Mouse (Mus musculus) thymus, adult 2 months (tissue): ENCODE data around the gene Vamp3. TPM values are rescaled to one million over a fixed set of nuclear protein-coding genes. Genes with fewer than 3 reads are reported as not detected.
A peak's percentile ranks its signal among the peaks of the same experiment; 100 is the strongest.

ENCODE experiments used
- DNase-seq: peaks from one replicate; pipeline ENCODE4 v3.0.0; 2021
- H3K27ac ChIP-seq: fragments of 200-500 bp; 2 replicates; pipeline ENCODE4 v1.5.1; 2012; ENCODE audit warnings: low read length, control low read depth; ENCODE audit not compliant: control insufficient read depth, insufficient read depth
- H3K27me3 ChIP-seq: fragments of 200-500 bp; 2 replicates; pipeline ENCODE4 v1.6.1; 2012; ENCODE audit warnings: mild to moderate bottlenecking, low read length, moderate library complexity, mixed read lengths; ENCODE audit not compliant: control insufficient read depth, insufficient read depth
- H3K36me3 ChIP-seq: fragments of 200-500 bp; 2 replicates; pipeline ENCODE4 v1.6.1; 2012; ENCODE audit warnings: mild to moderate bottlenecking, low read length, moderate library complexity; ENCODE audit not compliant: control insufficient read depth, insufficient read depth
- H3K4me1 ChIP-seq: fragments of 200-500 bp; replicated peaks from 2 replicates; pipeline ENCODE4 v1.6.1; 2012; ENCODE audit warnings: low read length; ENCODE audit not compliant: control insufficient read depth, insufficient read depth
- H3K4me3 ChIP-seq: fragments of 200-500 bp; 2 replicates; pipeline ENCODE4 v1.5.1; 2012; ENCODE audit warnings: mild to moderate bottlenecking, low read length, control low read depth, moderate library complexity; ENCODE audit not compliant: control insufficient read depth, insufficient read depth
- CTCF ChIP-seq: fragments of 200-500 bp; IDR thresholded peaks from 2 replicates; pipeline ENCODE4 v1.5.1; 2012; ENCODE audit warnings: mild to moderate bottlenecking, control low read depth, low read length, moderate library complexity, borderline replicate concordance; ENCODE audit not compliant: control insufficient read depth, poor library complexity, insufficient read depth; ENCODE audit errors: extremely low read depth
- POLR2A ChIP-seq: fragments of 200-500 bp; IDR thresholded peaks from 2 replicates; pipeline ENCODE4 v1.6.1; 2012; ENCODE audit warnings: mild to moderate bottlenecking, low read length, control low read depth, moderate library complexity; ENCODE audit not compliant: control insufficient read depth, poor library complexity, insufficient read depth; ENCODE audit errors: extremely low read depth
- WGBS: fragments of 180-500 bp; shearing (Covaris S2); methylation state at CpG from one replicate; pipeline ENCODE4 v1.1.7; 2018; 5-methylcytosine and 5-hydroxymethylcytosine counted together
- polyA plus RNA-seq: library from polyadenylated mRNA; depleted of rRNA; stranded (reverse); fragments of >200 nt; gene quantifications from 2 replicates; pipeline ENCODE4 v1.2.3, GENCODE M21; 2012

Vamp3 gene
- polyA plus RNA-seq, 1 experiment, result 30.9 TPM

DNA sequence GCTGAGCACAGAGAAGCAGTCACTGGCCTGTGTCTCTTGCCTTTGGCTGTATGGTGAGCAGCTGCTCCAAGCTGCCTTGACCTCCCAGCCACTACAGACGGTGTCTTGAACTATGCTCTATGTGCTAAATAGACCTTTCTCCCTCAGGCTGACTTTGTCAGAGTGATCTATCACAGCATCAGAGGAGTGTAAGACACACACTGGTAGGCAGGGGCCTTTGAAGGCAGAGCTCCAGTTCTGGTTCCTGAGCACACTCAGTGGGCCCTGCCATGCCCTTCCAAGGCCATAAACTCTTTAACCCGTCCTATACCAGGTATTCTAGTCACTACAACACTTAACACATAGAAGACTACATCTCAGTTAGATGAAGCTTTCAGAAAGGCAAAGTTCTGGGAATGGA is 23.6 kb upstream of the Vamp3 start:
- no peak overlapping the region for H3K27ac ChIP-seq
- no peaks in the 10 kb centered on the region for H3K27me3 ChIP-seq
- no peaks in the 10 kb centered on the region for H3K4me1 ChIP-seq
- DNase-seq, result no peak
- H3K4me3 ChIP-seq, result no peak overlapping the region
- H3K36me3 ChIP-seq, result no peaks in the 10 kb centered on the region
- no peak for TF ChIP-seq POLR2A
- no peak for TF ChIP-seq CTCF
- 87% methylated on average over 2 of the region's 2 CpGs for WGBS

DNA sequence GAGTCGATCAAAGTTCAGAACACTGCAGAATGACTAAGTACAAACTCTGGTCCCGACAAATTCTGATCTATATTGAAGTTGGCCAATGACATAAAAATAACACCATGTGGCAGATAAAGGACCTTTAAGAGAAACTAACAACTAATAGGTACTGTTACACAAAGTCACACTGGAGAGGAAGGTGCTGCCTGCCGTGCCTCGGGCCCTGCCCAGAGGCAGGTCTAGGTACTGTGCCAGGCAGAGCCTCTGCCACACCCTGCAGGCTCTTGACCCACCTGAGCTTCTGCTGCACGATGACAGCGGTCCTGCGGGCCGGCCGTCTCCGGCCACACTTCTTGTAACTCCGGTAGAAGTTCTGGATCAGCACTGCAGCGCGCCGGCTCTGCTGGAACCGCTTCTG is 17.1 kb upstream of the Vamp3 start:
- 96% methylated on average over 15 of the region's 15 CpGs for WGBS
- no peaks in the 10 kb centered on the region for H3K4me1 ChIP-seq
- no peaks in the 10 kb centered on the region for H3K36me3 ChIP-seq
- DNase-seq, result no peak
- no peak overlapping the region for H3K27ac ChIP-seq
- no peak for TF ChIP-seq CTCF
- no peak for TF ChIP-seq POLR2A
- no peaks in the 10 kb centered on the region for H3K27me3 ChIP-seq
- no peak overlapping the region for H3K4me3 ChIP-seq

DNA sequence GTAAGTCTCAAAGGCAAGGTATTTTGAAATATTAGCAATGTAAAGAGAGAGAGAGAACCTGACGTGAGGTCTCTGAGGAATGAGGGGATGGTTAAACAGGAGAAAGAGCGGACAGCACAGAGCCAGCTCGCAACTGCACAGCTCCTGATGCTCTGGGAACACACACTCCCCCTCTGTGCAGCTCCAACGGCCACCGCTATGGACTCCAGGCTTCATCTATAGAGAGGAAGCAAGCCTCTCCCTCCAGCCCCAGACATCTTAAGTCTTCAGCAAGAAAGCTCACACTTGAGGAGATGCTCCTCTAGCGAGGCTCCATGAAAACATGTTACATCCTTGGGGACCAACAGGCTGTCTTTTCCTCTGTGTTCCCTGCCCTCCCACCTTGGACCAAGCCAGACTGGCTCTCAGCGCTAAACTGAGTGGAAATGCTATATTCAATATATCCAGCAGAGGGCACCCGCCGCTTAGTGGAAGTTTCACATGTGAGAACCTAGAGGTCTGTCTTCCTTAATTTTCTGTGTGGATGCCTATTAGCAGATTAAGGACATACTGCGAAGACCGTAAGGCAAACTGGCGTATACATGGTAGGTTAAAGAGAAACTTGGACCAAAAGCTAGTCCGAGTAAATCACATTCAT is 15.5 kb upstream of the Vamp3 start:
- TF ChIP-seq POLR2A (no peak), CTCF (no peak)
- H3K27me3 ChIP-seq, result no peaks in the 10 kb centered on the region
- H3K4me3 ChIP-seq, result no peak overlapping the region
- peak; percentile 63 for DNase-seq
- H3K27ac ChIP-seq, result no peak overlapping the region
- H3K4me1 ChIP-seq, result no peaks in the 10 kb centered on the region
- WGBS, result 44% methylated on average over 13 of the region's 13 CpGs
- H3K36me3 ChIP-seq, result no peaks in the 10 kb centered on the region

DNA sequence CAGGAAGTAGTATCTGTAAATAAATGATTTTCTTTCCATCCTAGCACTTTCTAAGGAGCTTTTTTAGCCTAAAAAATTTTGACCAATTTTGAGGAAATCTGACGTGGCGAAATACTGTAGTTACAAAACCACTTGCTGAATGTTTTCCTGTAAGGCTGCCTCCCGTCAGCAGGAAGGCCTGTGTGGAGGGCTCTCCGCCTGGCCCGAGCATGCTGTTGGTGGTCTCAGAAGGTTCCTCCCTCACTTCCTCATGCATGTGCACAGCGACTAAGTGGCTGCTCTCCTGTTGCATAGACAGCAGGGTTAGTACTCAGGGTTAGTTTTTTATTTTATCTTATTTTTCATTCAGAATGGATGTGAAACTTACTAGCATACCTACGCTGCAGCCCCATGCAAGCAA is 13.2 kb upstream of the Vamp3 start:
- no peak overlapping the region for H3K27ac ChIP-seq
- H3K4me1 ChIP-seq, result no peaks in the 10 kb centered on the region
- WGBS, result 33% methylated on average over 7 of the region's 7 CpGs
- TF ChIP-seq POLR2A, result no peak
- no peak for TF ChIP-seq CTCF
- DNase-seq, result no peak
- no peak overlapping the region for H3K4me3 ChIP-seq
- H3K27me3 ChIP-seq, result no peaks in the 10 kb centered on the region
- H3K36me3 ChIP-seq, result no peaks in the 10 kb centered on the region

DNA sequence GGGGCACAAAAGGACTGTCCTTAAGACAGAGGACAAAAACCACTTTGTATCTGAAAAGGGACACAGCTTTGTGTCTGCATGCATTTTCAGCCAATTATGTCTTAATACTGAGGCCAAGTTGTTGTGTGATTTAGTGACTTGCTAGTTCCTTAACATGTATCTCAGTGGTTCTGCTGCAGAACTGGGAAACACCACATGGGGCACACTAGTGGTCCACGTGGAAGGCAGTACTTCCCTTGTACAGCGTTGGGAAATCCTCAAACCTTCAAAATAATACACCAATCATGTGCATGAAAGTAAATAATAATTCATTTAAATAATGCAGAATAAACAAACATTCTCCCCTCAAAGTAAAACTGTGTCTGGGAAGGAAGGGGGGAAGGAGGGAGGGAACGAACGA is 11.0 kb upstream of the Vamp3 start:
- TF ChIP-seq POLR2A (no peak), CTCF (no peak)
- Histone ChIP-seq H3K27me3 (no peaks in the 10 kb centered on the region), H3K27ac (no peak overlapping the region), H3K36me3 (no peaks in the 10 kb centered on the region), H3K4me3 (no peak overlapping the region), H3K4me1 (no peaks in the 10 kb centered on the region)
- no peak for DNase-seq
- WGBS, result 36% methylated on average over 4 of the region's 4 CpGs

DNA sequence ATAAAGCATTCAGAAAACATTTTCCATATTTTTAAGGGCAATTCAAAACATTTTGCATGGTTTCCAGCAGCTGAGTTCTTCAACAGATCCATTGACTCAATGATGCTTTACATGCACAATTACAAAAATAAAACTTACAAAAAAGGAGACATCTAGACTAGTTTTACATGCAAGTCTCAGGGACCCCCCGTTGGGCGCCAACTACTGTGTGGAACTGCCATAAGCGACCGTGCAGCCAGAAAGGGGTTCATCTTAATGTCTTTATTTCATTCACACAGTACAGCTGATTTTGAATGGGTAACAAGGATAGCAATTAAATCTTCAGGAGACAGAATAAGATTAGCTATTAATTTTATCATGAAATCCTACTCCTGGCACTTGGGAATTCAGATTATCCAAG is 1.8 kb upstream of the Vamp3 start:
- 97% methylated on average over 4 of the region's 4 CpGs for WGBS

DNA sequence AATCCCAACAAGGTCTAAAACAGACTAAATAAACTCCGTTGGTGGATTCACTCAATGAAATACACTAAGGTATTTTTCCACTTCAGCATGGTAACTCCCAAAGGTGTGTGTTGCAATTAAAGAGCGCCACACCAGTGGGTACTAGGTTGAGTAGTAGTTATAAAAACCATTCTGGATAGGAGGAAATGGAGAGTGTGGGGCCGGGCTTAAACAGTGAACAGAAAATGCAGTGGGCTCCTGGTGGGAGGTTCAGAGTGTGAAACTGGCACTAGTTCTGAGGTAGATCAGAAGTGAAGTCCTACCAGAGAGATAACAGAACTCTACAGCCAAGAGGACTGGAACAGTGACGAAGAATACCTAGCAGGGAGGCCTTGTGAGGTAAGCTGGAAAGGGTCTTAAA is 871 bp upstream of the Vamp3 start:
- no peak for DNase-seq
- TF ChIP-seq CTCF, result no peak
- TF ChIP-seq POLR2A, result no peak
- 96% methylated on average over 4 of the region's 4 CpGs for WGBS
- no peaks in the 10 kb centered on the region for H3K27me3 ChIP-seq
- H3K36me3 ChIP-seq, result no peaks in the 10 kb centered on the region
- H3K27ac ChIP-seq, result no peak overlapping the region
- no peak overlapping the region for H3K4me3 ChIP-seq
- peaks cover 3% of the 10 kb centered on the region for H3K4me1 ChIP-seq

More for the DNA sequence above, 1.8 kb upstream of the Vamp3 start:
- no peak for TF ChIP-seq CTCF
- no peak for TF ChIP-seq POLR2A
- H3K4me1 ChIP-seq, result peaks cover 3% of the 10 kb centered on the region
- H3K36me3 ChIP-seq, result no peaks in the 10 kb centered on the region
- H3K27me3 ChIP-seq, result no peaks in the 10 kb centered on the region
- no peak for DNase-seq
- no peak overlapping the region for H3K4me3 ChIP-seq
- H3K27ac ChIP-seq, result no peak overlapping the region
